Mouse (Mus musculus) kidney, embryonic 14.5 days (tissue): ENCODE data around the gene Trim65. TPM values are rescaled to one million over a fixed set of nuclear protein-coding genes. Genes with fewer than 3 reads are reported as not detected.

Experiments
- polyA plus RNA-seq: library from polyadenylated mRNA; unstranded; fragments of >200 nt; fragmentation: Nextera tagmentation; extraction: Ambion mirVana; gene quantifications from 2 replicates; pipeline ENCODE4 v1.2.1, GENCODE M21; 2014

Trim65 gene
- polyA plus RNA-seq, 1 experiment from 2014 or later: 4.1 TPM

Other genes starting within 250 kb of the Trim65 start
- gene Smim5, start 231.2 kb downstream of the Trim65 start, polyA plus RNA-seq: 2.3 and 2.9 TPM in 2 replicates
- gene Smim6, start 219.1 kb downstream of the Trim65 start, polyA plus RNA-seq: 9.4 and 9.6 TPM in 2 replicates
- 41.4 and 48.1 TPM in 2 replicates for gene Sap30bp, start 197.8 kb downstream of the Trim65 start, polyA plus RNA-seq
- 13.0 and 19.1 TPM in 2 replicates for gene Recql5, start 197.7 kb downstream of the Trim65 start, polyA plus RNA-seq
- 1.1 and 2.1 TPM in 2 replicates for gene Itgb4, start 156.4 kb downstream of the Trim65 start, polyA plus RNA-seq
- 155 and 166 TPM in 2 replicates for gene Galk1, start 118.4 kb downstream of the Trim65 start, polyA plus RNA-seq
- 1,830 and 1,881 TPM in 2 replicates for gene H3f3b, start 103.2 kb downstream of the Trim65 start, polyA plus RNA-seq
- gene Unk, start 100.8 kb downstream of the Trim65 start, polyA plus RNA-seq: 24.4 and 37.2 TPM in 2 replicates
- gene Unc13d, start 53.2 kb downstream of the Trim65 start, polyA plus RNA-seq: 1.3 and 1.5 TPM in 2 replicates
- 55.2 and 80.2 TPM in 2 replicates for gene Wbp2, start 44.1 kb downstream of the Trim65 start, polyA plus RNA-seq
- gene Trim47, start 3.9 kb downstream of the Trim65 start, polyA plus RNA-seq: 12.2 and 12.8 TPM in 2 replicates
- 111 and 114 TPM in 2 replicates for gene Mrpl38, start 7.7 kb upstream of the Trim65 start, polyA plus RNA-seq
- 19.6 and 36.8 TPM in 2 replicates for gene Fbf1, start 37.0 kb upstream of the Trim65 start, polyA plus RNA-seq
- 74.1 and 76.3 TPM in 2 replicates for gene Ten1, start 67.7 kb upstream of the Trim65 start, polyA plus RNA-seq
- 16.3 and 27.4 TPM in 2 replicates for gene Acox1, start 67.9 kb upstream of the Trim65 start, polyA plus RNA-seq
- gene Evpl, start 106.9 kb upstream of the Trim65 start, polyA plus RNA-seq: 1.4 and 2.6 TPM in 2 replicates
- gene Srp68, start 143.1 kb upstream of the Trim65 start, polyA plus RNA-seq: 60.6 and 85.6 TPM in 2 replicates
- gene Galr2, start 149.8 kb upstream of the Trim65 start, polyA plus RNA-seq: 0.13 TPM in 1 of 2 replicates, not detected in the other
- gene Exoc7, start 176.1 kb upstream of the Trim65 start, polyA plus RNA-seq: 49.6 and 66.3 TPM in 2 replicates
- 1.2 and 1.8 TPM in 2 replicates for gene Foxj1, start 204.3 kb upstream of the Trim65 start, polyA plus RNA-seq